Mouse (Mus musculus) hindbrain, embryonic 14.5 days (tissue): ENCODE data around the gene Lrrn4cl. TPM values are rescaled to one million over a fixed set of nuclear protein-coding genes. Genes with fewer than 3 reads are reported as not detected.
A peak's percentile ranks its signal among the peaks of the same experiment; 100 is the strongest.
"Not testable (repeated sequence)": the region's sequence is repeated elsewhere in the genome, so short reads cannot be mapped to it uniquely, and the experiment has no call there.

Experiments used
- ATAC-seq: fragments of 200-750 bp; cut with Nextera tagmentation; 2 replicates; pipeline ENCODE4 v1.8.0; 2017; ENCODE audit warnings: moderate number of reproducible peaks, mild to moderate bottlenecking, moderate TSS enrichment, moderate library complexity; ENCODE audit not compliant: low FRiP score
- DNase-seq: peaks from one replicate; pipeline ENCODE4 v3.0.0-alpha.2; 2015; ENCODE audit warnings: low spot score
- H3K27ac ChIP-seq: fragments of 300-500 bp; sonication (generic); 2 replicates; pipeline ENCODE4 v1.5.1; 2014; ENCODE audit warnings: mild to moderate bottlenecking, moderate library complexity
- H3K27me3 ChIP-seq: fragments of 300-500 bp; sonication (generic); 2 replicates; pipeline ENCODE4 v1.6.1; 2014; ENCODE audit warnings: mild to moderate bottlenecking, low read length, mixed read lengths; ENCODE audit not compliant: control insufficient read depth, insufficient read depth
- H3K36me3 ChIP-seq: fragments of 300-500 bp; sonication (generic); replicated peaks from 2 replicates; pipeline ENCODE4 v1.6.1; 2014; ENCODE audit not compliant: control insufficient read depth, insufficient read depth
- H3K4me1 ChIP-seq: fragments of 300-500 bp; sonication (generic); replicated peaks from 2 replicates; pipeline ENCODE4 v1.6.1; 2014; ENCODE audit warnings: antibody characterized with exemption, low read length, mixed read lengths; ENCODE audit not compliant: control insufficient read depth, insufficient read depth
- H3K4me2 ChIP-seq: fragments of 300-500 bp; sonication (generic); replicated peaks from 2 replicates; pipeline ENCODE4 v1.6.1; 2014; ENCODE audit warnings: mild to moderate bottlenecking, moderate library complexity
- H3K4me3 ChIP-seq: fragments of 300-500 bp; sonication (generic); replicated peaks from 2 replicates; pipeline ENCODE4 v1.5.1; 2014; ENCODE audit warnings: mild to moderate bottlenecking, low read length
- H3K9ac ChIP-seq: fragments of 300-500 bp; sonication (generic); 2 replicates; pipeline ENCODE4 v1.6.1; 2014
- H3K9me3 ChIP-seq: fragments of 300-500 bp; sonication (generic); 2 replicates; pipeline ENCODE4 v1.6.1; 2016; ENCODE audit warnings: low read length; ENCODE audit not compliant: control insufficient read depth
- WGBS: fragments of 180-500 bp; shearing (Covaris S2); extraction: QIAGEN DNeasy Blood & Tissue Kit; methylation state at CpG from one replicate; pipeline ENCODE4 v1.1.7; 2014; 5-methylcytosine and 5-hydroxymethylcytosine counted together
- polyA plus RNA-seq: library from polyadenylated mRNA; unstranded; fragments of >200 nt; fragmentation: Nextera tagmentation; extraction: Ambion mirVana; gene quantifications from 2 replicates; pipeline ENCODE4 v1.2.1, GENCODE M21; 2014

Lrrn4cl gene
- polyA plus RNA-seq, 1 experiment from 2014 or later, result 1.1 TPM

DNA sequence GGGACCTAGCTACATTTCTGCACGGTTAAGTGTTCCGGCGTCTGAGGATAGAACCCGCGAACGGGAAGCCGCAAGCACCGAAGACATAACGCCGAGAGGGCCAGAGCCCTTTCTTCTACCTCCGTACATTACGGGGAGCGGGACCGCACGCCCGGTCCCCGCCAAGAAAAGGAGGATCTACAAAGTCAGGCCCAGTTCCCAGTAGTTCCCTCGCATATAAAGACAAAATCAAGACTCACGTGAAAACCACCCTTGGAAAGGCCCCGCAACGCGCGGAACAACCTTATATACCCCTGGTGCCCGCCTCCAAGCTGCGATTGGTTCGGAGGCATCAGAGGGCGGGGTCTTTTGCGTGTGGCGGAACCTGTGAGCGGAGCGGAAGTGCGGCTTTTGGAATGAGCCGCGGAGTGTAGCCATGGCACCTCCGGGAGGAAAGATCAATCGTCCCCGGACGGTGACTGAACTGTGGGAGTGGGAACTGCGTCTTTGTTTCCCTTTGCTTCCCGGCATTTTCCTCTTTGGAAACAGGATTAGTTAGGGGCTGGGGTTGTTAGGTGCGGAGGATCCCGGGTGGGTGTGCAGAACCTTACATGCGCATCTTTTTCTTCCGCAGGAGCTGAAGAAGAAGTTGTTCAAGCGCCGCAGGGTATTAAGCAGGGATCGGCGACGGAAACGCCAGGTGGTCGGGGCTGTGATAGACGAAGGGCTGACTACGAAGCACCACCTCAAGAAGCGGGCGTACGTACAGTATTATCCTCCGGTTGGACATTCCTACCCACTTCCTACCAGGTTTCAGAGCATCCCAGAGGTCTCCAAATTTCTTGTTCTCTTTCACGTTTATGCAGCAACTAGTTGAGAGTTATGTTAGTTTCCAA is 38.2 kb downstream of the Lrrn4cl start, which contains the start of the genes 1810009A15Rik and Gm49416:
TSS of gene 1810009A15Rik (plus strand) at position 343 of the 875 bp plus-strand sequence.
TSS of gene Gm49416 (plus strand) at position 416 of the 875 bp plus-strand sequence.
- Histone ChIP-seq H3K4me3 (peak within 1 kb of the TSS; percentile 67), H3K36me3 (peaks cover 13% of the 10 kb centered on the region), H3K9me3 (no peaks in the 10 kb centered on the region), H3K9ac (peak within 1 kb of the TSS; percentile 70), H3K27ac (peak within 1 kb of the TSS; percentile 89), H3K4me1 (peaks cover 21% of the 10 kb centered on the region), H3K4me2 (peak within 1 kb of the TSS; percentile 89), H3K27me3 (no peaks in the 10 kb centered on the region)
- ATAC-seq (peak; percentile 94), DNase-seq (peak; percentile 98)
- under 1% methylated on average over 58 of the region's 58 CpGs for WGBS

DNA sequence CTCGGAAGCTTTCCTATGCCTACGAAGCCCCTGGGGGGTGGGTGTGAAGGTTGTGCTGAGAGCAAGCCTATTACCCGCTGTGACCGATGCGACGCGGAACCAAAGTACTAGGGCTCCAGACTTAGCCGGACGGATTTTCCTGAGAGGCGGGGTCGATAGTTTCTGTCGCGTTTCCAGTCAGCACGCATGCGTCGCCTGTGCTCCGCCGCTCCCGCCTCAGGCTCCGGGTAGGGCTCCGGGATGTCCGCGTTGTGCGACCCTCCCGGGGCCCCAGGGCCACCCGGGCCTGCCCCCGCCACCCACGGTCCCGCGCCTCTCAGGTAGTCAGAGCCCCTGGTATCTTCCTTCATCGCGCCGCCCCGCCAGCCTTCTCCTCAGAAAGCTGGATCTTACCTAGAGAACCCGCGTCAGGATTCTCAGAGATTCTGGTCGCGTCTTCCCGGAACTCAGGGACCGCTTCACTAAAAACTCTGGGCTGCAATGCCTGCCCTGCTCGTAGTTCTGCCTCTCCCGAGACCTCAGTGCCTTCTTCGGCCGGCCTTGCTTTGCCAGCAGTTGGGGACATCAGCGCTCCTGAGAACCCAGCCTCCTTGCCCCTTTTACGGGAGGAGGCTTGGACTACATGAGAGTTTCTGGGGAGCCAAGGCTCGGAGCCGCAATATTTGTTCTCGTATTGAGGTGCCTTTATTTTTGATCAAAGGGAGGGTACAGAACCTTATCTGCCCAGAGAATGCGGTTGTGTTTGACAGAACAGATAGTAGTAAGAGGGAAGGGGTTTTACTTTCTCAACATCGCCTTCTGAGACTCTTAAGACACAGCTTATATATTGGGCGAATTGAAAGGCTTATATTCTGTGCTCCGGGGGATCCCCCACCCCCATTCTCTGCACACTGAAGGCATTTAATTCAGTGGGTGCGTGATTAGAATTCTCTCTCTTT is 42.5 kb downstream of the Lrrn4cl start, which contains the start of gene Ints5:
TSS of gene Ints5 (plus strand) at position 177 of the 938 bp plus-strand sequence.
- H3K36me3 ChIP-seq, result peaks cover 31% of the 10 kb centered on the region
- peak within 1 kb of the TSS; percentile 92 for H3K4me2 ChIP-seq
- WGBS, result 2% methylated on average over 54 of the region's 54 CpGs
- peak within 1 kb of the TSS; percentile 82 for H3K27ac ChIP-seq
- H3K9ac ChIP-seq, result peak within 1 kb of the TSS; percentile 85
- H3K4me1 ChIP-seq, result peaks cover 25% of the 10 kb centered on the region
- H3K27me3 ChIP-seq, result no peaks in the 10 kb centered on the region
- ATAC-seq, result peak; percentile 64
- no peaks in the 10 kb centered on the region for H3K9me3 ChIP-seq
- DNase-seq, result peak; percentile 87
- H3K4me3 ChIP-seq, result peak within 1 kb of the TSS; percentile 74

GRCm38 (mm10) chr19:8895397-8895960 is 44.9 kb downstream of the Lrrn4cl start:
- H3K4me1 ChIP-seq, result peaks cover 25% of the 10 kb centered on the region
- peaks cover 28% of the 10 kb centered on the region for H3K36me3 ChIP-seq
- H3K4me2 ChIP-seq, result no peak overlapping the region
- no peak overlapping the region for H3K4me3 ChIP-seq
- no peak for DNase-seq
- H3K9me3 ChIP-seq, result no peaks in the 10 kb centered on the region
- ATAC-seq, result no peak
- H3K27me3 ChIP-seq, result no peaks in the 10 kb centered on the region
- no peak overlapping the region for H3K9ac ChIP-seq
- no peak overlapping the region for H3K27ac ChIP-seq
- 93% methylated on average over 9 of the region's 9 CpGs for WGBS

DNA sequence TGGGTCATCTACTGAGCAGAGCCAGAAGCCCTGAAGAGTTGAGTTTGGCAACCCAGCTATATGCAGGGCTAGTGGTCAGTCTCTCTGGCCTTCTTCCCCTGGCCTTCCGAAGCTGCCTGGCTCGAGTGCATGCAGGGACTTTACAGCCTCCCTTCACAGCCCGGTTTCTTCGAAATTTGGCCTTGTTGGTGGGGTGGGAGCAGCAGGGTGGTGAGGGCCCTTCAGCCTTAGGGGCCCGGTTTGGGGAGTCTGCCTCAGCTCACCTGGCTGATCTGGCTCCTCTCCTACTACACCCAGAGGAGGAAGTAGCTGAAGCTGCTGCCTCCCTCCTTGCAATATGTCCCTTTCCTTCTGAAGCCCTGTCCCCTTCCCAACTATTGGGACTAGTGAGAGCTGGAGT is 45.7 kb downstream of the Lrrn4cl start:
- not testable (repeated sequence) for DNase-seq, H3K9ac ChIP-seq, H3K27me3 ChIP-seq, H3K27ac ChIP-seq, ATAC-seq, H3K4me3 ChIP-seq, H3K4me2 ChIP-seq, H3K9me3 ChIP-seq
- 96% methylated on average over 5 of the region's 5 CpGs for WGBS
- peaks cover 25% of the 10 kb centered on the region for H3K4me1 ChIP-seq
- peaks cover 21% of the 10 kb centered on the region for H3K36me3 ChIP-seq

GRCm38 (mm10) chr19:8897211-8897864 is 46.8 kb downstream of the Lrrn4cl start:
- Histone ChIP-seq H3K4me1 (peaks cover 25% of the 10 kb centered on the region), H3K36me3 (peaks cover 21% of the 10 kb centered on the region), H3K9ac (peak overlapping the region; percentile 89), H3K4me3 (peak overlapping the region; percentile 81), H3K4me2 (peak overlapping the region; percentile 95), H3K27ac (peak overlapping the region; percentile 82)
- WGBS, result 24% methylated on average over 21 of the region's 21 CpGs
- H3K9me3 ChIP-seq, H3K27me3 ChIP-seq, DNase-seq: not testable (repeated sequence)
- ATAC-seq, result peak; percentile 61

DNA sequence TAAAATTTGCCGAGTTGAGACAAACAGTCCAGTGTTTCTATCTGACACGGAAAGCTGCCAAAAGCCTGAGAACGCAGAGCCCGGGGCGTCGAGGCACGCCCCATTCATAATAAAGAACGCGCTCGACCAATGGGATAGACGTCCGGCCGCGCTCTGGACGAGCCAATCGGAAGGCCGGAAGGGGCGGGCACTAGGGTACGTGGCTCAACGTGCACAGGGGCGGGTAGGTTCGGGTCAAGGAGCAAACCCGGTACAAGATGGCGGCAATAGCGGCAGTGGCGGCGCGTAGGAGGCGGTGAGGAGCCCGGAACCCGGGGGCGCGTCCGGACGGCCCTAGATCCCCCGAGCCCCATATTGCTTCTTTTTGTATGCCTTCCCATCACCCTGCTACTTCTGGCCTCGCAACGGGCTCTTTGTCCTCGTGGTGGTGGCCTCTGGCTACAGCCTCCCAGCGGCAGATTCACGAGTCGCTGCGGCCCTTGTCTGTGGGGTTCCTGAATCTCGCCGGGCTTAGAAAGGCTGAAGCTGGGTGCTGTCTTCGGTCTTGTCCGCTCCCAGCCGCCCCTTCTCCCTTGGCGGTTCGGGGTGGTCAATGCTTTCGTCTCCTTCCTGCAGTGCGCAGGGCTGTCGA is 47.4 kb downstream of the Lrrn4cl start, which contains the start of gene Ganab:
TSS of gene Ganab (plus strand) at position 207 of the 631 bp plus-strand sequence.
- Histone ChIP-seq H3K36me3 (peaks cover 27% of the 10 kb centered on the region), H3K27me3 (no peaks in the 10 kb centered on the region), H3K4me2 (peak within 1 kb of the TSS; percentile 95), H3K4me1 (peaks cover 25% of the 10 kb centered on the region), H3K4me3 (peak within 1 kb of the TSS; percentile 81), H3K27ac (peak within 1 kb of the TSS; percentile 87), H3K9ac (peak within 1 kb of the TSS; percentile 89), H3K9me3 (no peaks in the 10 kb centered on the region)
- under 1% methylated on average over 53 of the region's 53 CpGs for WGBS
- peak; percentile 95 for DNase-seq
- peak; percentile 99 for ATAC-seq

DNA sequence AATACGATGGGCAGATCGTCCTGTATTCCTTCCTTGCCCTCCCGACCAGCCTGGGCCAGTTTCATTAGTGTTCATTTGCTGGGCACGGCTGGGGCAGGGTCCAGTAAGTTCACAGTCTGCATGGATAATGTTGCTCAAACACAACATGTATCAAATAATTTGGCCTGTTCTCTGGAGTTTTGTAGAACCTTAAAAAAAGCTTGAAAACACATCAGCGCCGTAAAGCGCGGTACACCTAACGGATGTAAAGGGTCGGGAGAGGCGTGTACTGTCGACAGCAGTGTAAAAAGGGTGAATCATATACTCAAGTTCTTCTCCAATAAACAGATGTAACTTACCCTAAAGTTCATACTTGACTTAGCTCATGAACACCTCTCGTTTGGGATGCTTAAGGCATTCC is 48.0 kb downstream of the Lrrn4cl start:
- Histone ChIP-seq H3K9me3 (no peaks in the 10 kb centered on the region), H3K27ac (peak overlapping the region; percentile 87), H3K9ac (peak overlapping the region; percentile 89), H3K36me3 (peaks cover 33% of the 10 kb centered on the region), H3K27me3 (no peaks in the 10 kb centered on the region), H3K4me2 (peak overlapping the region; percentile 95), H3K4me3 (peak overlapping the region; percentile 81), H3K4me1 (peaks cover 22% of the 10 kb centered on the region)
- WGBS, result 13% methylated on average over 13 of the region's 13 CpGs
- no peak for DNase-seq
- ATAC-seq, result no peak

DNA sequence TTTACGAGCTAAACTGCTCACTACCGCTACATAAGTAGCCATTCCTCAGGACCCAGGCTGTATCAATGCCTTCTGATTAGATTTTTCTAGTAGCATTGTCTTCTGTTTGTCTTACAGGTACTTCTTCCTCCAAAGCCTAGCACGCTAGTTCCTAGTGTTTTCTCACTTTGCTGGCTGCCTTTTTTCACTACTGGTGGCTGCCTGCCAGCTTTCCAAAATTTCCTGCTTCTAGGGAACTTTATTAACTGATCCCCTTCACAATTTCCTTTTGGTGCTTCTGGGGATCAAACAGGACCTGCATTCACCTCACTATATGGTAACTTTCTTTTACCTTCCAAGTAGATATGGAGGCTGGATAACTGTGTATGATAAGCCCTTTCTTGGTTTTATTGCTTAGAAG is 48.5 kb downstream of the Lrrn4cl start:
- no peaks in the 10 kb centered on the region for H3K27me3 ChIP-seq
- no peak for DNase-seq
- H3K36me3 ChIP-seq, result peaks cover 38% of the 10 kb centered on the region
- WGBS, result 69% methylated on average over 3 of the region's 3 CpGs
- H3K27ac ChIP-seq, result no peak overlapping the region
- H3K4me1 ChIP-seq, result peaks cover 17% of the 10 kb centered on the region
- peak overlapping the region; percentile 81 for H3K4me3 ChIP-seq
- peak overlapping the region; percentile 89 for H3K9ac ChIP-seq
- H3K4me2 ChIP-seq, result peak overlapping the region; percentile 95
- no peaks in the 10 kb centered on the region for H3K9me3 ChIP-seq
- ATAC-seq, result no peak
